11 mouse cellular contexts compared by ENCODE assay signal in the genomic region with DNA sequence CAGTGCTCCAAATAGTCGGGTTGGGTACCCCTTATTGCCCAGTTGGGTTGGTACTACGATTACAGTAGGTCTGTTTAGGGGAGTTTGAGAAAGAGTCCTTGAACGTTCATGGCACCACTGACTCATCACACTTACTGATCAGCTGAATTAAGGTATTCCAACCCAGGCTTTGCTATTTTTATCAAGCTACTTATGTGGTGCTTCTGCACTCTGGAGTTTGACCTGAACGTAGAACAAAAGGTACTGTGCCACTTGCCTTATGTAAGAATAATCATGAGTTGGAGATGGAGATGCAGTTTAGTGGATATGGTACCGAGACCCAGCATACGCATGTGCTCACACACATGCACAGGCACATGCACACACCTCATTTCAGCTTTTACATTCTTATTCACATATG. TPM values are rescaled to one million over a fixed set of nuclear protein-coding genes. Genes with fewer than 3 reads are reported as not detected.
"Had no signal": no experiment of that assay in that cellular context is flagged by ENCODE, and none has a peak within 500 bp of the region (broad histone marks: within the 10 kb centered on the region; RNA-seq: fewer than 3 reads in every experiment).

No protein-coding gene starts in this region.

- DNase-seq: layer of hippocampus, adult 9-11 months; layer of hippocampus, postnatal 36 days; liver, embryonic 13.5 days; lung, adult 18-20 months; spleen, adult 18-20 months; thymus, adult 2 months; thymus, postnatal 25 days had no signal

RNA-seq across cellular contexts. Expression of a gene that starts 32.9 kb away (rescaled TPM):
- total RNA-seq: layer of hippocampus, adult 18-20 months; layer of hippocampus, postnatal 36 days; left cerebral cortex, adult 8-10 months; left cerebral cortex, postnatal 25 days; megakaryocyte-erythroid progenitor cell, adult 5-6 weeks had no signal
